Mouse (Mus musculus) limb, embryonic 10.5 days (tissue): ENCODE measurements at regions not wholly inside any gene's neighbourhood (a gene's known extent, or its start where the extent isn't known, plus 50 kb on each side); places are given as distances from the start of the nearest gene placed in this dataset.
"Not testable (repeated sequence)": the region's sequence is repeated elsewhere in the genome, so short reads cannot be mapped to it uniquely, and the experiment has no call there.

Source experiments
- DNase-seq: peaks from one replicate; pipeline ENCODE4 v3.0.0-alpha.2; 2017; ENCODE audit warnings: low spot score
- H3K27ac ChIP-seq: fragments of 300-500 bp; sonication (generic); 2 replicates; pipeline ENCODE4 v1.5.1; 2016; ENCODE audit warnings: mild to moderate bottlenecking
- H3K27me3 ChIP-seq: fragments of 300-500 bp; sonication (generic); 2 replicates; pipeline ENCODE4 v1.6.1; 2016; ENCODE audit warnings: low read depth, mild to moderate bottlenecking; ENCODE audit not compliant: poor library complexity, severe bottlenecking
- H3K36me3 ChIP-seq: fragments of 300-500 bp; sonication (generic); 2 replicates; pipeline ENCODE4 v1.6.1; 2016; ENCODE audit warnings: mild to moderate bottlenecking, moderate library complexity
- H3K4me1 ChIP-seq: fragments of 300-500 bp; sonication (generic); 2 replicates; pipeline ENCODE4 v1.6.1; 2016
- H3K4me3 ChIP-seq: fragments of 300-500 bp; sonication (generic); 2 replicates; pipeline ENCODE4 v1.5.1; 2016; ENCODE audit warnings: mild to moderate bottlenecking, moderate library complexity
- H3K9me3 ChIP-seq: fragments of 300-500 bp; sonication (generic); replicated peaks from 2 replicates; pipeline ENCODE4 v1.6.1; 2016; ENCODE audit warnings: mild to moderate bottlenecking
- WGBS: fragments of 180-500 bp; shearing (Covaris S2); methylation state at CpG from one replicate; pipeline ENCODE4 v1.1.7; 2016; 5-methylcytosine and 5-hydroxymethylcytosine counted together

GRCm38 (mm10) chr3:41504867-41505266 lies 50.7 kb upstream of the Jade1 start:
- 95% methylated on average over 4 of the region's 4 CpGs for WGBS
- Histone ChIP-seq H3K4me3 (no peak overlapping the region), H3K27me3 (no peaks in the 10 kb centered on the region), H3K27ac (no peak overlapping the region), H3K36me3 (no peaks in the 10 kb centered on the region), H3K4me1 (0 out of 2 replicates have a peak, but pooled peaks cover 5% of the 10 kb centered on the region), H3K9me3 (no peaks in the 10 kb centered on the region)
- no peak for DNase-seq

DNA sequence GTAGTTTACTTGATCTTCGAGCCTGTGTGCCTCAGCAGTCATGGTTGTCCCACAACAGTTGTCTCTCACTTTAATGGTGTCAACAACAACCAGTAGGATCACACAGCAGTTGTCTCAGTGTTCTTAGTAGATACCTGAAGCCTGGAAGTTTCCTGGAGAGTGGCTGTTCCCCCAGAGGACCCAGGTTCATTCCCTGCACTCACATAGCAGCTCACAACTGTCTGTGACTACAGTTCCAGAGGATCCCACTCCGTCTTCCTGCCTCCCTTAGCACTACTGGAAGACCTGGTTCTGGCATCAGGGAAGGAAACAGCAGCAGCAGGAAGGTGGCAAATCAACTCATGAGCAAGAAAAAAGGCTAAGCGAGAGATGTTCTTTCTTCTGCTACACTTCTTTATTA lies 53.4 kb upstream of the Jade1 start:
- Histone ChIP-seq H3K27me3 (no peaks in the 10 kb centered on the region), H3K4me3 (no peak overlapping the region), H3K27ac (no peak overlapping the region), H3K36me3 (no peaks in the 10 kb centered on the region), H3K9me3 (no peaks in the 10 kb centered on the region), H3K4me1 (peaks cover 5% of the 10 kb centered on the region; the same call in 1 of the 2 replicates)
- DNase-seq: no peak
- 83% methylated on average over 3 of the region's 3 CpGs for WGBS

- H3K4me3 ChIP-seq, H3K27me3 ChIP-seq, H3K27ac ChIP-seq, H3K4me1 ChIP-seq, DNase-seq, H3K9me3 ChIP-seq, H3K36me3 ChIP-seq: not testable (repeated sequence)
- 52% methylated on average over 6 of the region's 6 CpGs for WGBS
Measured at GRCm38 (mm10) chr3:41501639-41502038, 53.9 kb upstream of the Jade1 start.

DNA sequence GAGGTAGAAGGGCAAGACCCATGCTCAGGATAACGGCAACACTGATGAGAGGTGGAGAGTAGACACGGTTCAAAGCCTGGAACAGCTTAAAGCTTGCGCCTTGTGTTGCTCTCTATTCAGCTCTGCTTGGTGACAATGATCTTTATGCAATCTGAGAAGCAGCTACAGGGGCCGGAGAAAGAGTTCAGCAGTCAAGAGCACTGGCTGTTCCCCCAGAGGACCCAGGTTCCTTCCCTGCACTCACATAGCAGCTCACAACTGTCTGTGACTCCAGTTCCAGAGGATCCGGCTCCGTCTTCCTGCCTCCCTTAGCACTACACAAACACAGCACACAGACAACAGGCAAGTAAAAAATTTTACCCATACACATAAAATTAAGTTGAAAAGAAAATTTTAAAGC lies 54.4 kb upstream of the Jade1 start:
- no peak for DNase-seq
- Histone ChIP-seq H3K27me3 (no peaks in the 10 kb centered on the region), H3K4me1 (peaks cover 7% of the 10 kb centered on the region; the same call in 1 of the 2 replicates), H3K9me3 (no peaks in the 10 kb centered on the region), H3K27ac (no peak overlapping the region), H3K36me3 (no peaks in the 10 kb centered on the region), H3K4me3 (no peak overlapping the region)
- 88% methylated on average over 6 of the region's 6 CpGs for WGBS

DNA sequence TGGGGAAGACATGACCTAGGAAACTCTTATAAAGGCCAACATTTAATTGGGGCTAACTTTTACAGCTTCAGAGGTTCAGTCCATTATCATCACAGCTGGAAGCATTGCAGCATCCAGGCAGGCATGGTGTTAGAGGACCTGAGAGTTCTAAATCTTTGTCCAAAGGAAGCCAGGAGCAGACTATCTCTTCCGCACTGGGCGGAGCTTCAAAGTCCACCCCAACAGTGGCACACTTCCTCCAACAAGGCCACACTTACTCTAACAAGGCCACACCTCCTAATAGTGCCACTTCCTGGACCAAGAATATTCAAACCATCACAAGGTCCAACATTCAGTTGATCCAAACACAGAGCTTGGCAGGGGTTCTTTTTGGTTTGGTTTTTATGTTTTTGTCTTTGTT lies 55.9 kb upstream of the Jade1 start:
- H3K36me3 ChIP-seq: no peaks in the 10 kb centered on the region
- no peaks in the 10 kb centered on the region for H3K27me3 ChIP-seq
- no peak overlapping the region for H3K4me3 ChIP-seq
- no peak overlapping the region for H3K27ac ChIP-seq
- no peak for DNase-seq
- H3K9me3 ChIP-seq: no peaks in the 10 kb centered on the region
- peaks cover 7% of the 10 kb centered on the region; the same call in 1 of the 2 replicates for H3K4me1 ChIP-seq
- 92% methylated on average over 2 of the region's 2 CpGs for WGBS

DNA sequence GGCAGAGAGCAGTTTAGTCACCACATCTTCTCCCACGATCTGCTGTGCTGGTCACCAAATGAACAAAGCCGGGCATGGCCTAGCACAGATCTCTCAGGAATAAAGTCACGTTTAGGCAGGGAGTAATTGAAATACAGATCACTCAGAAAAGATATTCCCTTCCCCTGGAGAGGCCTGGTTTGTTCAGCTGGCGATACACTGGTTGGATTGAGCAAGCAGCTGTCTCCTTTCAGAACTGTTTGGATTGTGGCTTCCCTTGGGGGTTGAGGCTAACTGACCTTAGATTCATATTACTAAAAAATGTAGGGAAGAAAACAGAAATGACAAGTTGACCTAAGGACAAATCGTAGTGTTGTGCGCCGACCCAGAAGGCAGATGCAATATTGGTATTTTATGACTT lies 56.7 kb upstream of the Jade1 start:
- Histone ChIP-seq H3K27ac (no peak overlapping the region), H3K4me1 (peaks cover 7% of the 10 kb centered on the region; the same call in 1 of the 2 replicates), H3K27me3 (no peaks in the 10 kb centered on the region), H3K9me3 (no peaks in the 10 kb centered on the region), H3K36me3 (no peaks in the 10 kb centered on the region), H3K4me3 (no peak overlapping the region)
- WGBS: 87% methylated on average over 7 of the region's 7 CpGs
- no peak for DNase-seq

DNA sequence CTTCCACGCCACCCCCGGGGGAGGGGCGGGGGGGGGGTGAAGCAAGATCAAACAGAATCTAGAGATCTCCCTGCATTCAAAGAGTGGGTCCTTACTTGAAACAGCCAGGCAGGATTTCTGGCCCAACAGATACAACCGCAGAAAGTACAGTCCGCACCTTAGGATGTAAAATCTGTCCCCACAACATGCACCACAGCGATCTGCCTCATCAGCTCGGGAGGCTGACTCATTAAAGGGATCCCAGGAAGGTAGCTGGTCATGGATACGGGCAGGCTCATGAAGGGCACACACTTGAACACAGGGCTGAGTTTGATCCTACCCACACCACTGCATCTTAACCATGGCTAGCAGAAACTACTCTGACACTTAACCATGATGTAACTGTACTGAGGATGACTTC lies 57.8 kb upstream of the Jade1 start:
- H3K4me1 ChIP-seq: peaks cover 7% of the 10 kb centered on the region; the same call in 1 of the 2 replicates
- no peaks in the 10 kb centered on the region for H3K27me3 ChIP-seq
- no peaks in the 10 kb centered on the region for H3K9me3 ChIP-seq
- DNase-seq: no peak
- no peak overlapping the region for H3K4me3 ChIP-seq
- no peak overlapping the region for H3K27ac ChIP-seq
- H3K36me3 ChIP-seq: no peaks in the 10 kb centered on the region
- WGBS: 73% methylated on average over 8 of the region's 8 CpGs

DNA sequence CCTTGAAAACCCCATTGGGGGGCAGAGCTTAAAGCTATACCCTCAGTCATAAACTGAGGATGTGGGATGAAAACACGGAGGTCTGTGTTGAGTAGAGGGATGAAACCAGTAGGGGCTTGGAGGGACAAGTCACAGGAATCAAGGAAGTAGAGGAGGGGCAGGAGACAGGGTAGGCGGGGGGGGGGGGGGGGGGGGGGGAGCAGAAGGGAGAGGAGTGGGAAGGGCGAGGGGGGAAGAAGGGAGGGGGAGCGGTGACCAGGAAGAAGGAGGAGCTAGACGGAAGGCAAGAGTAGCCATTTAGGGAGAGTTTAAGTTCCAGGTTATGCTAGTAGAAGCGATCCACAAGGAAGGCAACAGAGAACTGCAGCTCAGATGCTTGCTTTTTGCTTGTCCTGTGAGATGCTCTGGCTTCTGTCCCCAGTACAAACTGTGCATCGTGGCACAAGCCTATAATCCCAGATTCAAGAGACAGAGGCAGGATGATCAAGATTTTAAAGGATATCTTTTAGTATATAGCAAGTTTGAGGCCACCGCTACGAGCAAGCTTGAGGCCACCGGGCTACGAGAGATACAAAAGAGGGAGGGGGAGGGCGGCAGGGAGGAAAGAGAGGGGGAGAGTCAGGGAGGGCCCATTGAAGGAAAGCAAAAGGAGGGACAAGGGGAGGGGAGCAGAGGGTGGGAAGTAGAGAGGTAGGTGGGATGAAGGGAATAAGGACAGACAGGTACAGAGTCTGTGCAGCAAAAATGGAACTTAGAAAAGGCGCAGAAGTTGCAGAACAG lies 58.4 kb upstream of the Jade1 start:
- Histone ChIP-seq H3K4me1 (peaks cover 7% of the 10 kb centered on the region; the same call in 1 of the 2 replicates), H3K27ac (no peak overlapping the region), H3K27me3 (no peaks in the 10 kb centered on the region), H3K4me3 (no peak overlapping the region), H3K36me3 (no peaks in the 10 kb centered on the region), H3K9me3 (no peaks in the 10 kb centered on the region)
- no peak for DNase-seq
- 47% methylated on average over 12 of the region's 13 CpGs for WGBS

DNA sequence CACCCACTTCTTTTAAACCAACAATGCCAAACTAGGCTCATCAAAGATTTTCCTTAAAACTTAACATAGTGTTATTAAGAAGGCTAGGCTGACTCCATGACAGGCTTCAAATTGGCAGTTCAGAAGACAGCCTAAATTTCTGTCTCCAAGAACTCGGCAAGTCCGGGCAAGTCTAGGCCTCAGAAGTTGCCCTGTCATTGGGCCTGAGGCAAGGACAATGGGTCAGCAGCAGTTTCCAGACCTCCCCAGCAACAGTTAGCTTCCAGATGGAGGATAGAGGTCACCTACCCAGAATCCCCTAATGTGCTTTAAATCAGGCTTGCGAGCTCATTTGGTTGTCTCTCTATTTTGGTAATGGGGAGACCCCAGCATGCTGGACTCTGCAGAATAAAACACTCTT lies 59.6 kb upstream of the Jade1 start:
- H3K4me3 ChIP-seq: no peak overlapping the region
- WGBS: 82% methylated on average over 3 of the region's 3 CpGs
- DNase-seq: no peak

GRCm38 (mm10) chr3:41495097-41495496 lies 60.4 kb upstream of the Jade1 start:
- Histone ChIP-seq H3K36me3 (no peaks in the 10 kb centered on the region), H3K4me3 (no peak overlapping the region), H3K27ac (no peak overlapping the region), H3K4me1 (peaks cover 7% of the 10 kb centered on the region; the same call in 1 of the 2 replicates), H3K27me3 (no peaks in the 10 kb centered on the region), H3K9me3 (no peaks in the 10 kb centered on the region)
- whole genome bisulfite sequencing: 85% methylated on average over 5 of the region's 5 CpGs
- no peak for DNase-seq

More for the DNA sequence above, 59.6 kb upstream of the Jade1 start:
- peaks cover 7% of the 10 kb centered on the region; the same call in 1 of the 2 replicates for H3K4me1 ChIP-seq
- H3K27me3 ChIP-seq: no peaks in the 10 kb centered on the region
- H3K9me3 ChIP-seq: no peaks in the 10 kb centered on the region
- H3K27ac ChIP-seq: no peak overlapping the region
- H3K36me3 ChIP-seq: no peaks in the 10 kb centered on the region

GRCm38 (mm10) chr3:41493472-41493871 lies 62.1 kb upstream of the Jade1 start:
- DNase-seq: no peak
- 91% methylated on average over 7 of the region's 7 CpGs for WGBS
- no peaks in the 10 kb centered on the region for H3K9me3 ChIP-seq
- no peak overlapping the region for H3K4me3 ChIP-seq
- no peak overlapping the region for H3K27ac ChIP-seq
- peaks cover 7% of the 10 kb centered on the region; the same call in 1 of the 2 replicates for H3K4me1 ChIP-seq
- no peaks in the 10 kb centered on the region for H3K27me3 ChIP-seq
- H3K36me3 ChIP-seq: no peaks in the 10 kb centered on the region

DNA sequence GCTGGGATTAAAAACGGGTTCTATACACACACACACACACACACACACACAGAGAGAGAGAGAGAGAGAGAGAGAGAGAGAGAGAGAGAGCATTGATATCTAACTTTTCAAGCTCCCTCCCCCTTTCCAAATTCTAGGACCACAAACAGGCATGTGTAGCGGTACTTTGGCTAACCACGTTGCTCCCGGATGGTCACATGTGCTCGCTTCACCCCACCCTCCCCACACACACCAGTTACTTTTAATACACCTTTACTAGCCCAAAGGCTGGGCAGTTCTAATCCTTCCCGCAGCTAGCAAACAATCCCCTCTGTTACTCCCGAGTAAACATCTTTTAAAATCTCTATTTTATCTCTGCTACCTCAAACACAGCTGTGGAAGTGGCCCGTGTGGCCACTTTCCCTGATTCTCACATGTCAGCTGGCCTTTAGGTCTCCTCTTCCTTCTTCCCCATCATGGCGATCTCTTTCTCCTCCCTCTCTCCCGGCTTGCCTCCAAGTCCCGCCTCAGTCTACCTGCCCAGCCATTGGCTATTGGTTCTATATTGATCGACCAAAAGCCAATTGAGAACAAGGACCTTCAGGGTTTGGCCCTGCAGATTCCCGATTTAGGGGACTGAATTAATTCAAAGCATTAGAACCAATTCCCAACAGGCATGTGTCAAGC lies 62.7 kb upstream of the Jade1 start:
- 88% methylated on average over 13 of the region's 13 CpGs for WGBS

DNA sequence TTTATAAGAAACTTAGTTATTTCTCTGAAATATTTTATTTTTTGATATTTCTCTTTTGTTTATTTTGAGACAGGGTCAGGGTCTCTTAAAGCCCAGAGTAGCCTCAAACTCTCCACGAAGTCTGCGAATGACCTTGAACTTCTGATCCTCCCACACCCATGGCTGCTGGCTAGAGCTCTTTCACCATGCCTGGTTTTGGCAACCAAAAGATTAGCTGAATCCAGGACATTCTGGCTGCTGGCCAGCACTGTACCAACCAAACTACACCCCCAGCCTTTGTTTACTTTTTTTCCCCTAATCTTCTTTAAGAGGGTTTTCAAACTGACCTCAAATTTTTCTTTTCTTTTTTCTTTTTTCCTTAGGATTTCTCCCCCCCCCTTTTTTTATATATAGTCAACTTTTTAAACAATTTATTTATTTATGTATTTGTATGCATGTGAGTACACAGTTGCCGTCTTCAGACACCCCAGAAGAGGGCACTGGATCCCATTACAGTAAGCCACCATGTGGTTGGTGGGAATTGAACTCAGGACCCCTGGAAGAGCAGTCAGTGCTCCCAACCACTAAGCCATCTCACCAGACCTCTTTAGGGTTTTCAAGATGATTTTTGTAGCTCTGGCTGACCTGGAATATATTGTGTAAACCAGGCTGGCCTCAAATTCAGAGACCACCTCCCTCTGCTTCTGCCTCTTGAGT lies 63.4 kb upstream of the Jade1 start:
- Histone ChIP-seq H3K4me1 (0 out of 2 replicates have a peak, but pooled peaks cover 2% of the 10 kb centered on the region), H3K27ac (no peak overlapping the region), H3K4me3 (no peak overlapping the region), H3K9me3 (no peaks in the 10 kb centered on the region), H3K36me3 (no peaks in the 10 kb centered on the region), H3K27me3 (no peaks in the 10 kb centered on the region)
- WGBS: 92% methylated on average over 3 of the region's 3 CpGs
- DNase-seq: no peak

More for the DNA sequence above, 62.7 kb upstream of the Jade1 start:
- Histone ChIP-seq H3K27me3 (no peaks in the 10 kb centered on the region), H3K9me3 (no peaks in the 10 kb centered on the region), H3K4me3 (no peak overlapping the region), H3K27ac (no peak overlapping the region), H3K4me1 (peaks cover 7% of the 10 kb centered on the region; the same call in 1 of the 2 replicates), H3K36me3 (no peaks in the 10 kb centered on the region)
- DNase-seq: no peak
